Mouse (Mus musculus): ENCODE measurements at regions not wholly inside any gene's neighbourhood (a gene's known extent, or its start where the extent isn't known, plus 50 kb on each side); places are given as distances from the start of the nearest gene placed in this dataset.

DNA sequence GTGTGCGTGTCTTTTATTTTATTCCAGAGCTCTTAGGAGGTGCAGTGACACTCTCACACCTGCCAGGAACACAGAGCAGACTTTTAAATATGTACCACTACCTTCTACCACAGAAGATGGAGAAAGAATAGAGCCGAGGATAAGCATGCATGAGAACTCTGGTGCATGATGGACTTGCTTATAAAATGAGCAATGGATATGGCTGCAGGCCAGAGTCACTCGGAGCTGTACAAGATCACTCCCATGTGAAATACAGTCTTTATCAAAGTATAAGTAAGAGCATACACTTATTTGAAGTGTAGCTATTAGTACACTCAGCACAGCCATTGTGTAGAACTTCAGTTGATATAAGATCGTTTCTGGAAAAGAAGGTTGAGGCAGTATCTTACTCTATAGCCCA lies 268.8 kb upstream of the Klf3 start:
- TF ChIP-seq CTCF (IDR thresholded peaks at IDR 0.05; ENCODE audit: control insufficient read depth, insufficient read depth, insufficient read length) (no peak), MYOD1 (IDR thresholded peaks at IDR 0.05; ENCODE audit: control insufficient read depth, insufficient read length, low read depth) (no peak), MAX (IDR thresholded peaks at IDR 0.05) (no peak), MYOG (IDR thresholded peaks at IDR 0.05; ENCODE audit: control insufficient read depth, extremely low read depth, insufficient read length) (no peak), USF1 (IDR thresholded peaks at IDR 0.05; ENCODE audit: low read depth) (no peak)
